Mouse (Mus musculus): ENCODE results near the gene B830017H08Rik.

B830017H08Rik gene

DNA sequence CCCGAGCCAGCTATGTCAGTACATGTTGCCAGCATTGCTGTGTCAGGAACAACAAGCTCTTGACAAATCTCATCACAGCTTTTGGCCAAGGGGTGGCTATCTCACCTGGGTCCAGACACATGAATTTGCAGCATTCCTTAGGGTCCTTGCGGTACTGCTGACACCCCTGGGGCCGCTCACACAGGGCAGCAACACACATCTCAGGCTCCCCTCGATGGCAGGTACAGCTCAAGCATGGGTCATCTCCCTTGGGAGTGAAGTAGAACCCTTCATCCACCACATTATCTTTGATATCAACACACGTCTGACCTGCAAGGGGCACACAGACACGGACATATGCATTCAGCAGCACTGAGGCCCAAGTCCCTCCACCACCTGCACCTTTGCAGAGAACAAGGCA, 16.6 kb downstream of the B830017H08Rik start:
- intact Hi-C loops (cut with DNase I): no loop called here

DNA sequence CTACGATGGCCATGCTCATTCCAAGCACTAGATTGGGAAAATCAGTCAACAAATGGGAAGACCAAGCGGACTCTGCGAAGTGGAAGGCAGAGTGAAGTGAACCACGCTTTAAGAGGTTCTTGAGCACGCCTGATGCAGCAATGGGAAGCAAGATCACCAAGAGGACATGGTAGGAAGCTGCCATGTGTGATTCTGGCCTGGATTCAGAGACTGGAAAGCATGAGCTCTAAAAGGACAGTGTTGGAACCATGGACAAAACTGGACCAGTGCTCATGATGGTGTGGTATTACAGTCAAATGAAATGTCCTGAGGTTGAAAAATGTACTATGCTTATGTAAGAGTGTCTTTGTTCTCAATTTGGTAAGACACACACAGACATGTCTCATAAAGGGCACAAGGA, 18.4 kb downstream of the B830017H08Rik start:
- intact Hi-C loops (cut with DNase I): no loop called here

DNA sequence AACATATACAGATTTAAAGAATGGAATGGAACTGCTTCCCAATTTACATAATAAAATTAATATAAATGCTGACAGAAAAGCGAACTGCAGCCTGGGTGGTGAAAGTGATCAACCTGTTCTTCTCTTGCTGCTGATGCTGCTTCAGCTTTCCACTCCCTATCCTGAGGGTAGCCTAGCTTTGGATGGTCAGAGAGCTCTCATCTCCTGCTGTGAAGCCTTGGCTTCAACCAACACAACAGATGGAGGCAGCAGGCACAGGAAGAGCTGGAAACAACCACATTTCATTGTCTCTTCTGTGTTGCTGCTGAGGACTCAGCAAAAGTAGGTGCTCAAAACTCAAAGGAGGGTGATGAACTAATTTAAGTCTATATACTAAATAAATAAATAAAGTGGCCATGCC, 18.9 kb downstream of the B830017H08Rik start:
- intact Hi-C loops (cut with DNase I): no loop called here

GRCm38 (mm10) chr16:17853263-17853662, 20.3 kb downstream of the B830017H08Rik start:
- intact Hi-C loops (cut with DNase I): no loop called here

DNA sequence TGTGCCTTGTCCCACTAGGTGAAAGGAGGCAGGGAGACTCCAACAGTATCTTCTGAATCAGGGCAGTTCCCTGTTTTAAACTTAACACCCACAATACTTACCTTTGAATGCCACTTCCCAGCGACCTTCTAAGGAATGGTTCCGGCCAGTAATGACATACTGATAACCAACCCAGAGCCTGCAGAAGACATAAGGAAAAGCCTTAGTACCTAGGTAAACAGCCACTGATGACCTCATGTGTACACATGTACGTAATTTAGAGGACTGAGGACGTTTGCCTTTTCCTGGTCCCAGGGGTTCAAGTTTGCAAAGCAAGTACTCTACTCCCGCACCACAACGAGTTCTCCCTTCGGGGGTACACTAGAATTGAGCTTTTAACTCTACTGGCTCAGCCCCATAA, 24.2 kb downstream of the B830017H08Rik start:
- intact Hi-C loops (cut with DNase I): no loop called here

- intact Hi-C loops (cut with DNase I): no loop called here
Measured at GRCm38 (mm10) chr16:17858592-17858991, 25.7 kb downstream of the B830017H08Rik start.

DNA sequence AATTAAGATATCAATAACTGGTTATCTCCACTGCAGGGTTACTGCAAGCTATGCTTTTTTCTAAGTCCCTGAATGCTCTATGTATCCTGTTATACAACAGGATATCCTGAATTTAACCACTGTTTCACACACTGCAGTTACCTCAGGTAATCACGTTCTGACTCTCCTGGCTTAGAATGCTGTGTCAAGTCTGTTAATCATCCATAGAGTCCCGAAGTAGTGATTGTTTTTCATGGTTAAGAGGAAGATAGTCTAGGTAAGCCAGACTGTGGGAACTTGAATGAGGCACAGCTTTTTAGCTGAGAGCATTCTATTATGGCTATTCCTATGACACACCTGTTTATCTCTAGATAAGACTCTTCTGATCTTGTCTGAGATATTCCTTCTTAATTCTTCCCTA, 32.4 kb downstream of the B830017H08Rik start:
- intact Hi-C loops (cut with DNase I): no loop called here

DNA sequence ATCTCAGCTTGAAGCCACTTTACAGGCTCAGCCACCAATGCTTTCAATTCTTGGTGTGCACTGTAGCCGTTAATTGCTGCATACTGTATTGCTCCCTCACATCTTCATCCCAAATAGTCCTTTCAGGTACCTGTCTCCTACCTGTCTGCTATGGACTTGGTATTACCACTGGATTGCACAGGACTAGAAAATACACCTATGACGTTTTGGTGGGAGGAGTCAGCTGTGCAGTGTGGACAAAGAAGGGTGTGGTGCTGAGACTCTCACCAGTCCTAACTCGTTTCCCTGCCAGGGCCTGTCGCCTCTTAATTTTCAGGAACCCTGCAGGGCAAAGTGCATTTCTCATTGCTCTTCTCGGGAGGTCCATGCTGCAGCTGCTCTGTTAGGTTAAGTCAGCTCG, 32.8 kb downstream of the B830017H08Rik start:
- intact Hi-C loops (cut with DNase I): no loop called here

GRCm38 (mm10) chr16:17871248-17871647, 38.3 kb downstream of the B830017H08Rik start:
- intact Hi-C loops (cut with DNase I): no loop called here

GRCm38 (mm10) chr16:17872995-17873394, 40.1 kb downstream of the B830017H08Rik start:
- intact Hi-C loops (cut with DNase I): no loop called here

DNA sequence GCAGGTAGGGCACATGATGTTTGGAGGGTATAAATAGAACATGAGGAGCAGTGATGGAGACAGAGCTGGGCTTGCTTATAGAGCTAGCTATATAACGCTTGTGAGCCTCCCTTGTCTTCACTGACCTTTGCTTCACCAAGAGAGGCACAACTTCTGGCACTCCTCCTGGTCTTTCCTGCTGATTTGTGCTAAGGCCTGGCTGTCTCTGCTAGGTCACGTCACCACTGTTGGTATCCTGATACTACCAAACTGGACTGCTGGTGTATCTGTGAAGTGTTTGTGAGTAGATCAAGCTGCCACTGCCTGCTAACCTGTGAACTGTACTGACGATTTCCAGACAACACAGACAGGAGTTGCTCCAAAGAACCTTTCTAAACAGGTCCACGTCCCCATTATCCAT, 42.3 kb downstream of the B830017H08Rik start:
- intact Hi-C loops (cut with DNase I): no loop called here

GRCm38 (mm10) chr16:17876096-17876495, 43.2 kb downstream of the B830017H08Rik start:
- intact Hi-C loops (cut with DNase I): no loop called here

DNA sequence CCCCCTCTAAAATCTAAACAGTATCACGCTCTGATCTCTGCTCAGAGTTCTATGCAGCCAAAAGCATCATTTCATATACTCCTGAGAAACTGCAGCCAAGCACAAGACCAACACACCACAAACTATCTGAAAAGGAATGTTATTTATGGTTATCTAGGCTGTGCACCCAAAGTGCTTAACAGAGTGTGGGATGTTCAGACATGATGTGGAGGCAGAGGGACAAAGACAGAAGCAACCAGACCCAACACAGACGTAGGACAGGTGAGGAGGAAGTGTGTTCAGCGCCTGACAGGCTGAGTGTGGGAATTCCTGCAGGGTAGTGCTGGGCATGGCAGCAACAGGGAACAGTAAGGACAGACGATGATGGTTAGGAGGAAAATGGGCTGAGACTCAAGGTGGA, 46.6 kb downstream of the B830017H08Rik start:
- intact Hi-C loops (cut with DNase I): no loop called here

GRCm38 (mm10) chr16:17882196-17882595, 49.3 kb downstream of the B830017H08Rik start:
- intact Hi-C loops (cut with DNase I): no loop called here

GRCm38 (mm10) chr16:17884116-17884515, 51.2 kb downstream of the B830017H08Rik start:
- intact Hi-C loops (cut with DNase I): no loop called here
